Mouse (Mus musculus) thymus, adult 2 months (tissue): ENCODE results near the gene Samd7. TPM values are rescaled to one million over a fixed set of nuclear protein-coding genes. Genes with fewer than 3 reads are reported as not detected.

Experiments
- DNase-seq: peaks from one replicate; pipeline ENCODE4 v3.0.0; 2021
- H3K27ac ChIP-seq: fragments of 200-500 bp; 2 replicates; pipeline ENCODE4 v1.5.1; 2012; ENCODE audit warnings: low read length, control low read depth; ENCODE audit not compliant: control insufficient read depth, insufficient read depth
- H3K27me3 ChIP-seq: fragments of 200-500 bp; 2 replicates; pipeline ENCODE4 v1.6.1; 2012; ENCODE audit warnings: mild to moderate bottlenecking, low read length, moderate library complexity, mixed read lengths; ENCODE audit not compliant: control insufficient read depth, insufficient read depth
- H3K36me3 ChIP-seq: fragments of 200-500 bp; 2 replicates; pipeline ENCODE4 v1.6.1; 2012; ENCODE audit warnings: mild to moderate bottlenecking, low read length, moderate library complexity; ENCODE audit not compliant: control insufficient read depth, insufficient read depth
- H3K4me1 ChIP-seq: fragments of 200-500 bp; replicated peaks from 2 replicates; pipeline ENCODE4 v1.6.1; 2012; ENCODE audit warnings: low read length; ENCODE audit not compliant: control insufficient read depth, insufficient read depth
- H3K4me3 ChIP-seq: fragments of 200-500 bp; 2 replicates; pipeline ENCODE4 v1.5.1; 2012; ENCODE audit warnings: mild to moderate bottlenecking, low read length, control low read depth, moderate library complexity; ENCODE audit not compliant: control insufficient read depth, insufficient read depth
- CTCF ChIP-seq: fragments of 200-500 bp; IDR thresholded peaks from 2 replicates; pipeline ENCODE4 v1.5.1; 2012; ENCODE audit warnings: mild to moderate bottlenecking, control low read depth, low read length, moderate library complexity, borderline replicate concordance; ENCODE audit not compliant: control insufficient read depth, poor library complexity, insufficient read depth; ENCODE audit errors: extremely low read depth
- POLR2A ChIP-seq: fragments of 200-500 bp; IDR thresholded peaks from 2 replicates; pipeline ENCODE4 v1.6.1; 2012; ENCODE audit warnings: mild to moderate bottlenecking, low read length, control low read depth, moderate library complexity; ENCODE audit not compliant: control insufficient read depth, poor library complexity, insufficient read depth; ENCODE audit errors: extremely low read depth
- WGBS: fragments of 180-500 bp; shearing (Covaris S2); methylation state at CpG from one replicate; pipeline ENCODE4 v1.1.7; 2018; 5-methylcytosine and 5-hydroxymethylcytosine counted together
- polyA plus RNA-seq: library from polyadenylated mRNA; depleted of rRNA; stranded (reverse); fragments of >200 nt; gene quantifications from 2 replicates; pipeline ENCODE4 v1.2.3, GENCODE M21; 2012; rRNA removed

The Samd7 gene
- polyA plus RNA-seq, 1 experiment = not detected

- TF ChIP-seq CTCF = no peak; the same call in 1 of the 2 replicates
- TF ChIP-seq POLR2A = no peak
- peak; percentile 24 for DNase-seq
- under 1% methylated on average over 72 of the region's 75 CpGs for WGBS
- H3K36me3 ChIP-seq = no peaks in the 10 kb centered on the region
- peak overlapping the region; percentile 94 for H3K4me3 ChIP-seq
- peak overlapping the region; percentile 24; the same call in 1 of the 2 replicates for H3K27ac ChIP-seq
- H3K4me1 ChIP-seq = peaks cover 3% of the 10 kb centered on the region; the same call in 1 of the 2 replicates
- no peaks in the 10 kb centered on the region for H3K27me3 ChIP-seq
These were observed 47.5 kb downstream of the Samd7 start for GRCm38 (mm10) chr3:30793403-30794221.

DNA sequence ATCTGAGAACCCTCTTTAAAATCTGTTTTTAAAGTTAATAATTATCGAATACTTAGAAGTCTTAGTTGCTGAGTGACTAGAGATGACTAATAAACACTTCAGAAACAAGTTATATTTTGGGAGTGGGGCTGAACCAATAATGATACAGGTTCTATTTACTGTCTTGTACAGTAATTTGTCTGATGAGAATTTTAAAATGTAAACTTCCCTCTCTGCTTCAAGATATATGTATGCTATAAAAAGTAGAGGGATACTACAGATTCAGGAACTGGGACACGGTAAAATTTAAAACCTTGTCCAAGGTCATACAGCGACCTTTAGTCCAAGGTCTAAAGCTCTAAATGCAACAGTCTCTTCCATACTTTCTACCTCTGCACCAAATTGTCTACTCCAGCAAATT is 56.1 kb downstream of the Samd7 start:
- no peak for DNase-seq
- H3K36me3 ChIP-seq = peaks cover 31% of the 10 kb centered on the region
- no peak overlapping the region for H3K4me3 ChIP-seq
- H3K4me1 ChIP-seq = no peaks in the 10 kb centered on the region
- H3K27ac ChIP-seq = no peak overlapping the region
- 99% methylated on average over 3 of the region's 3 CpGs for WGBS
- no peaks in the 10 kb centered on the region for H3K27me3 ChIP-seq
- TF ChIP-seq CTCF (no peak), POLR2A (no peak)

DNA sequence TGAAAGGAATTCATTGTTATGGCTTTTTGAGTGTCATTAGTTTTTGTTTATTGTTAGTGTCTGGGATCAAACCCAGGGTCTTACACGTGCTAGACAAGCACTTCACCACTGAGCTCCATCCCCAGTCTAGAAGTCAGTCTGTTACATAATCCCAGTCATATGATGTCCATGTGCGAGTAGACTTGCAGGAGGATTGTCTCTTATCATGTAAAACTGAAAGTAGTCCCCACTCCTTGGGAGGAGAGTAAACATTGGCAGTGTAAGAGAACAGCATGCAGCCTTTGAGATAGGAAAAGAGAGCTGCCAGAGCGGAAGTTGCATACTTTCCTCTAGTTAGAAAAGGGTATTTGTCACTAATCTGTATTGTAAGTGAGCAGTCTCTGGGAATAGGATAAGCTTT is 66.8 kb downstream of the Samd7 start:
- 90% methylated on average over 3 of the region's 3 CpGs for WGBS
- Histone ChIP-seq H3K36me3 (peaks cover 60% of the 10 kb centered on the region), H3K4me3 (no peak overlapping the region), H3K27ac (no peak overlapping the region), H3K27me3 (no peaks in the 10 kb centered on the region), H3K4me1 (no peaks in the 10 kb centered on the region)
- TF ChIP-seq POLR2A = no peak
- TF ChIP-seq CTCF = no peak
- no peak for DNase-seq

Other genes starting within 250 kb of the Samd7 start
- 0.54 and 0.92 TPM in 2 replicates for gene Mecom, start 198.3 kb upstream of the Samd7 start, polyA plus RNA-seq
- gene Actrt3, start 146.4 kb upstream of the Samd7 start, polyA plus RNA-seq = not detected in 2 replicates
- 11.6 and 14.0 TPM in 2 replicates for gene Mynn, start 144.2 kb upstream of the Samd7 start, polyA plus RNA-seq
- not detected in 2 replicates for gene Lrriq4, start 101.8 kb upstream of the Samd7 start, polyA plus RNA-seq
- gene Lrrc34, start 98.4 kb upstream of the Samd7 start, polyA plus RNA-seq = 0.04 and 0.06 TPM in 2 replicates
- 0.23 and 0.31 TPM in 2 replicates for gene Lrrc31, start 46.5 kb upstream of the Samd7 start, polyA plus RNA-seq
- 12.7 and 12.9 TPM in 2 replicates for gene Sec62, start 46.6 kb downstream of the Samd7 start, polyA plus RNA-seq
- gene Gpr160, start 109.7 kb downstream of the Samd7 start, polyA plus RNA-seq = 4.3 and 6.1 TPM in 2 replicates
- gene Phc3, start 223.1 kb downstream of the Samd7 start, polyA plus RNA-seq = 62.1 and 75.8 TPM in 2 replicates
- 12.6 and 12.8 TPM in 2 replicates for gene Prkci, start 249.5 kb downstream of the Samd7 start, polyA plus RNA-seq